Mouse (Mus musculus): ENCODE results near the gene R3hdm4. TPM values are rescaled to one million over a fixed set of nuclear protein-coding genes. Genes with fewer than 3 reads are reported as not detected.
"Not testable (repeated sequence)": the region's sequence is repeated elsewhere in the genome, so short reads cannot be mapped to it uniquely, and the experiment has no call there.

Gene R3hdm4
- polyA plus RNA-seq, 1 experiment from 2014 or later: 151 TPM

DNA sequence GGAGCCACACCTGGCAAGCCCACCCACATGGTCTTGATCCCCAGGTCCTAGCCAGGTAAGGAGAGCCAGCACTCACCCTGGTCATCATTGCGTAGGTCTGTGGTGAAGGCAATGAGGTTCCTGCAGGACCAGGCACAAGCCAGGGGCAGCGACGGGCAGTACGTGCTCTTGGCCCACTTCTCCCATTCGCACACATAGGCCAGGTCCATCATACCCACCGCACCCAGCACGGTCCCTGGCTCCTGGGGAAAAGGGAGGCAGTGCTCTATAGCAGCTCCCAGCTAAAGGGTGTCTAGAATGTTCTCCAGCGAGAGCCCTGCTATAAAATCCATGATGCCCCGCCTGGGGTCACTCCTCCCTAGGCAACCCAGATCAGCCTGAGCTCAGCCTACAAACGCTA is 13.6 kb downstream of the R3hdm4 start:
- H3K27ac ChIP-seq (ENCODE audit: low read length): no peak overlapping the region
- H3K4me1 ChIP-seq (ENCODE audit: control insufficient read depth, insufficient read depth, low read length): peaks cover 4% of the 10 kb centered on the region; the same call in 1 of the 2 replicates
- H3K4me3 ChIP-seq (ENCODE audit: low read depth, low read length): no peak overlapping the region
- no peak for ATAC-seq (ENCODE audit: insufficient number of reproducible peaks, insufficient read depth, low FRiP score, low read depth)
- H3K9me3 ChIP-seq (ENCODE audit: control insufficient read depth, low read depth, low read length): no peaks in the 10 kb centered on the region
- no peak overlapping the region; the same call in 1 of the 2 replicates for H3K9ac ChIP-seq (replicated peaks; ENCODE audit: low read depth, low read length)
- WGBS: 90% methylated on average over 10 of the region's 10 CpGs
- H3K27me3 ChIP-seq (ENCODE audit: control insufficient read depth, insufficient read depth, low read length): no peaks in the 10 kb centered on the region
- H3K36me3 ChIP-seq (ENCODE audit: control insufficient read depth, insufficient read depth, low read length): peaks cover 46% of the 10 kb centered on the region
- H3K4me2 ChIP-seq (replicated peaks; ENCODE audit: low read depth, low read length): no peak overlapping the region

DNA sequence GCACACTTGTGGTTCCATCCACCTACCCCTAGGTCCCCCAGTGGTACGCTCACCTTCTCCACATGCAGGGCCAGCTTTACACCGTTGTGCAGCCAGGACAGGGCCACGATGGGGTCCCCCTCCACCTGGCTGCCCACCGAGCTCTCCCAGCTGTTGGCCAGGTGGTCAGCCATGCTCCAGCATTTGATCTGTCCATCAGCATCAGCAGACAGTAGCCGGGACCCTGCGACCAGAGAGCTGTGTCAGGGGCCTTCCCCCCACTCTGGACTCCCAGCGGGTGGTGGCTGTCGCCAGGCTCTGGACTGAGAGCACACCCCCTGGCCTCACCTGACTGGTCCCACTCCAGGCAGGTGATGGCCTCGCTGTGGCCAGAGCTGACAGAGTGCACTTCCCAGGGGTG is 14.3 kb downstream of the R3hdm4 start:
- Histone ChIP-seq H3K4me1 (ENCODE audit: control insufficient read depth, insufficient read depth, low read length) (peaks cover 4% of the 10 kb centered on the region; the same call in 1 of the 2 replicates), H3K4me3 (ENCODE audit: low read depth, low read length) (no peak overlapping the region), H3K27ac (ENCODE audit: low read length) (no peak overlapping the region), H3K4me2 (replicated peaks; ENCODE audit: low read depth, low read length) (no peak overlapping the region), H3K9ac (replicated peaks; ENCODE audit: low read depth, low read length) (no peak overlapping the region), H3K36me3 (ENCODE audit: control insufficient read depth, insufficient read depth, low read length) (peaks cover 43% of the 10 kb centered on the region), H3K27me3 (ENCODE audit: control insufficient read depth, insufficient read depth, low read length) (no peaks in the 10 kb centered on the region), H3K9me3 (ENCODE audit: control insufficient read depth, low read depth, low read length) (no peaks in the 10 kb centered on the region)
- ATAC-seq (ENCODE audit: insufficient number of reproducible peaks, insufficient read depth, low FRiP score, low read depth): no peak
- 92% methylated on average over 9 of the region's 9 CpGs for WGBS

DNA sequence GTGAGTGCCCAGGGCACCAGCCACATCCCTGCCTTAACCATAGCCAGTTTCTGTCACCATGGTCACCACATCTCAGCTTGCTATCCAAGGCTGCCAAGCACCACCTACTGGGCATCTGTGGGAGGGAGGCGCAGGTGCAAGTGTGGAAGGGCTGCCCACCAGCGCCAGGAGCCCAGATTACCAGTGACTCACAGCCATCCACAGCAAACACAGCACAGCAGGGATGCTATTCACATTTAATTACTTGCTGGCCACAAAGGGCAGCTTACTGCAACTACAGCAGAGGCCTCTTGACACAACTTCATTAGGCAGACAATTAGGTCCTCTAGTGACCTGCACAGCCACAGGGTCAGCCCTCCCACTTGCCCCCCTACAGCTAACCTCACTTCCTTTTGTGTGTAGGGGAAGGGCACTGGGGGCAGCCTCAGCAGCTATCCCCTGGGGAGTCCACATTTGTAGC is 20.0 kb downstream of the R3hdm4 start:
- Histone ChIP-seq H3K4me3 (ENCODE audit: low read depth, low read length) (no peak overlapping the region), H3K36me3 (ENCODE audit: control insufficient read depth, insufficient read depth, low read length) (peaks cover 58% of the 10 kb centered on the region), H3K27me3 (ENCODE audit: control insufficient read depth, insufficient read depth, low read length) (no peaks in the 10 kb centered on the region), H3K27ac (ENCODE audit: low read length) (no peak overlapping the region), H3K9me3 (ENCODE audit: control insufficient read depth, low read depth, low read length) (no peaks in the 10 kb centered on the region), H3K4me1 (ENCODE audit: control insufficient read depth, insufficient read depth, low read length) (no peaks in the 10 kb centered on the region), H3K9ac (replicated peaks; ENCODE audit: low read depth, low read length) (no peak overlapping the region), H3K4me2 (replicated peaks; ENCODE audit: low read depth, low read length) (no peak overlapping the region)
- 64% methylated on average over 2 of the region's 2 CpGs for WGBS
- ATAC-seq (ENCODE audit: insufficient number of reproducible peaks, insufficient read depth, low FRiP score, low read depth): no peak

DNA sequence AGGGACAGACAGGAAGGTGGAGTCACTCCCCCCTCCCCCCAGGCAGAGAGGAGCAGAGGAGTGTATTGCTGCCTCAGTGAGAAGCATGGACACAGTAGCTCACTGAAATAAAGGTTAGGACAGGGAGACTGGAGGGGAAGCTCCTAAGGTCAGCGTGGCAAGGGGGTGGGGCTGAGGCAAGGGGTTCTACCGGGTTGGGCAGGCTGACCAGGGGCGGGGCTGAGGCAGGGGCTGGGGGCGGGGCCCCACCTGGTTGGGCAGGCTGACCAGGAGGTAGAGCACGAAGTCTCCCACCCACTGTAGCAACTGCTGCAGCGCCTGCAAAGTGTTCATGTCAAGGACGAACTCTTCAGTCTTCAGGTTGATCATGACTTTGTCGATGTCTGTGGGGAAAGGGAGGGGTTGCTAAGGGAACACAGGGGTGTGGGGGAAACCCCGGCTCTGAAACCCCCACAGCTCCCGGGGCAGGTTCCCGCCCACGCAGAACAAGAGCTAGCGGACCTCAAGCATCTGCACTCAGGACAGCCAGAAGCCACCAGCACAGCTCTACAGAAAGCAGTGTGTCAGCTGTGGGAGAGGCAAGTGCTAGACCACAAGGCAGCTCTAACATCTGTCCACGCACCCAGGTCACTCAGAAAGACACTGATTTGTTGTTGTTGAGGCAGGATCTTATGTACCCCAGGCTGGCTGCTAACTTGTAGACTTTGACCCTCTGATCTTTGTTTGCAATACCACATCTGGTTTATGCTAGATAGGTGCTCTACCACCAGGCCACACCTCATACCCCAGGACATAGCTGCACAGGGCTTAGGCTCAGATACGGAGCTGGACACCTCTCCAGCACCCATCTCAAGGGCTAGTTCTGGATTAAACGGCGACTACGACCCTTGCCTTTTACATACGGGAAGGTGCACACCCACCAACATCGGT is 23.4 kb downstream of the R3hdm4 start:
- no peaks in the 10 kb centered on the region for H3K9me3 ChIP-seq (ENCODE audit: control insufficient read depth, low read depth, low read length)
- no peak overlapping the region for H3K27ac ChIP-seq (ENCODE audit: low read length)
- H3K9ac ChIP-seq (replicated peaks; ENCODE audit: low read depth, low read length): no peak overlapping the region
- WGBS: 47% methylated on average over 20 of the region's 20 CpGs
- no peak for ATAC-seq (ENCODE audit: insufficient number of reproducible peaks, insufficient read depth, low FRiP score, low read depth)
- H3K36me3 ChIP-seq (ENCODE audit: control insufficient read depth, insufficient read depth, low read length): peaks cover 46% of the 10 kb centered on the region
- H3K4me3 ChIP-seq (ENCODE audit: low read depth, low read length): no peak overlapping the region
- no peaks in the 10 kb centered on the region for H3K27me3 ChIP-seq (ENCODE audit: control insufficient read depth, insufficient read depth, low read length)
- no peaks in the 10 kb centered on the region for H3K4me1 ChIP-seq (ENCODE audit: control insufficient read depth, insufficient read depth, low read length)
- no peak overlapping the region for H3K4me2 ChIP-seq (replicated peaks; ENCODE audit: low read depth, low read length)

GRCm38 (mm10) chr10:79896814-79897213 is 24.2 kb downstream of the R3hdm4 start:
- WGBS: 86% methylated on average over 13 of the region's 13 CpGs
- Histone ChIP-seq H3K4me3 (ENCODE audit: low read depth, low read length) (no peak overlapping the region), H3K4me2 (replicated peaks; ENCODE audit: low read depth, low read length) (no peak overlapping the region), H3K27ac (ENCODE audit: low read length) (no peak overlapping the region), H3K36me3 (ENCODE audit: control insufficient read depth, insufficient read depth, low read length) (peaks cover 42% of the 10 kb centered on the region), H3K27me3 (ENCODE audit: control insufficient read depth, insufficient read depth, low read length) (no peaks in the 10 kb centered on the region), H3K9me3 (ENCODE audit: control insufficient read depth, low read depth, low read length) (no peaks in the 10 kb centered on the region), H3K9ac (replicated peaks; ENCODE audit: low read depth, low read length) (no peak overlapping the region), H3K4me1 (ENCODE audit: control insufficient read depth, insufficient read depth, low read length) (no peaks in the 10 kb centered on the region)
- ATAC-seq (ENCODE audit: insufficient number of reproducible peaks, insufficient read depth, low FRiP score, low read depth): no peak

DNA sequence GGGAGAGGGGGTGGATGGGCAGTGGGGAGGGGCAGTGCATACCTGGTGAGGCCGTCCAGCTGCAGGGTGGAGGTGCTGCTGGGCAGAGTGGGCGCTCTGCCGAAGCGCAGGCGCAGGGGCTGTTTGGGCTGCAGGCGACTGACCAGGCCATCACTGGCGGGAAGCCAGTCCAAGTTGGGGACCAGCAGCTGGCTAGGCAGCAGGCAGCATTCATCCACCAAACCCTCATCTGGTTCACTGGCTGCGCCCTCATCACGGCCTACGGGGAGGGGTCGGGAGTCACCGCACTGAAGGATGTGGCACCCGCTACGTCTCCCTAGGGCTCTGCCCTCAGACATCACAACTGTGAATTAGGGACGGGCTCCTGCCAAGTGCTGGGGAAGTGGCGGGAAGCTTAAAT is 24.7 kb downstream of the R3hdm4 start:
- Histone ChIP-seq H3K4me2 (replicated peaks; ENCODE audit: low read depth, low read length) (no peak overlapping the region), H3K27ac (ENCODE audit: low read length) (no peak overlapping the region), H3K27me3 (ENCODE audit: control insufficient read depth, insufficient read depth, low read length) (no peaks in the 10 kb centered on the region), H3K4me3 (ENCODE audit: low read depth, low read length) (no peak overlapping the region), H3K9me3 (ENCODE audit: control insufficient read depth, low read depth, low read length) (no peaks in the 10 kb centered on the region), H3K9ac (replicated peaks; ENCODE audit: low read depth, low read length) (no peak overlapping the region), H3K36me3 (ENCODE audit: control insufficient read depth, insufficient read depth, low read length) (peaks cover 37% of the 10 kb centered on the region), H3K4me1 (ENCODE audit: control insufficient read depth, insufficient read depth, low read length) (no peaks in the 10 kb centered on the region)
- no peak for ATAC-seq (ENCODE audit: insufficient number of reproducible peaks, insufficient read depth, low FRiP score, low read depth)
- 92% methylated on average over 16 of the region's 16 CpGs for WGBS

GRCm38 (mm10) chr10:79892451-79893118 is 28.4 kb downstream of the R3hdm4 start:
- H3K4me2 ChIP-seq (replicated peaks; ENCODE audit: low read depth, low read length); H3K4me1 ChIP-seq (ENCODE audit: control insufficient read depth, insufficient read depth, low read length); H3K4me3 ChIP-seq (ENCODE audit: low read depth, low read length); H3K27me3 ChIP-seq (ENCODE audit: control insufficient read depth, insufficient read depth, low read length); H3K9ac ChIP-seq (replicated peaks; ENCODE audit: low read depth, low read length); ATAC-seq (ENCODE audit: insufficient number of reproducible peaks, insufficient read depth, low FRiP score, low read depth); H3K27ac ChIP-seq (ENCODE audit: low read length); H3K9me3 ChIP-seq (ENCODE audit: control insufficient read depth, low read depth, low read length): not testable (repeated sequence)
- WGBS: 41% methylated on average over 22 of the region's 22 CpGs
- H3K36me3 ChIP-seq (ENCODE audit: control insufficient read depth, insufficient read depth, low read length): peaks cover 18% of the 10 kb centered on the region

- H3K36me3 ChIP-seq (ENCODE audit: control insufficient read depth, insufficient read depth, low read length): peaks cover 5% of the 10 kb centered on the region
- ATAC-seq (ENCODE audit: insufficient number of reproducible peaks, insufficient read depth, low FRiP score, low read depth): no peak
- no peak within 1 kb of the TSS for H3K4me3 ChIP-seq (ENCODE audit: low read depth, low read length)
- H3K9me3 ChIP-seq (ENCODE audit: control insufficient read depth, low read depth, low read length): no peaks in the 10 kb centered on the region
- no peak within 1 kb of the TSS for H3K4me2 ChIP-seq (replicated peaks; ENCODE audit: low read depth, low read length)
- no peaks in the 10 kb centered on the region for H3K27me3 ChIP-seq (ENCODE audit: control insufficient read depth, insufficient read depth, low read length)
- no peaks in the 10 kb centered on the region for H3K4me1 ChIP-seq (ENCODE audit: control insufficient read depth, insufficient read depth, low read length)
- no peak within 1 kb of the TSS for H3K27ac ChIP-seq (ENCODE audit: low read length)
- no peak within 1 kb of the TSS for H3K9ac ChIP-seq (replicated peaks; ENCODE audit: low read depth, low read length)
- 37% methylated on average over 5 of the region's 5 CpGs for WGBS
Observed at GRCm38 (mm10) chr10:79890670-79891069, 30.3 kb downstream of the R3hdm4 start, which contains the start of gene Cfd. Cfd (plus strand) TSS chr10:79890853.

All from stomach, embryonic 14.5 days (tissue).